Mouse (Mus musculus): Measurements from ENCODE around the gene Rnf213. TPM values are rescaled to one million over a fixed set of nuclear protein-coding genes. Genes with fewer than 3 reads are reported as not detected.
A peak's percentile ranks its signal among the peaks of the same experiment; 100 is the strongest.

Rnf213 gene
- polyA plus RNA-seq, 1 experiment = 8.6 TPM

DNA sequence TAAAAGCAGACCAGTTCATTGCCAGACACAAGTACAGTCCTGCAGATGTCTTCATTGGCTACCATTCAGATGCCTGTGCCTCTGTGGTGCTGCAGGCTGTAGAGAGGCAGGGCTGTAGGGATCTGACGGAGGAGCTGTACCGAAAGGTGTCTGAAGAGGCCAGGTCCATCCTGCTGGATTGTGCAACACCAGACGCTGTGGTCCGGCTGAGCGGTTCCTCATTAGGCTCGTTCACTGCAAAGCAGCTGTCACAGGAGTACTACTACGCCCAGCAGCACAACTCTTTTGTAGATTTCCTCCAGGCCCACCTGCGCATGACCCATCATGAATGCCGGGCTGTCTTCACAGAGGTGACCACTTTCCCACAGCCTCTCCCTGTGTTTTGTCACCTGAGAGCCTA, 50.5 kb downstream of the Rnf213 start:
- H3K4me3 ChIP-seq (ENCODE audit: insufficient read depth, low read depth, low read length) = no peak overlapping the region
- H3K4me1 ChIP-seq (ENCODE audit: control insufficient read depth, insufficient read depth, insufficient read length, low read length) = no peaks in the 10 kb centered on the region
- no peak overlapping the region for H3K27ac ChIP-seq (replicated peaks; ENCODE audit: low read depth, low read length)

DNA sequence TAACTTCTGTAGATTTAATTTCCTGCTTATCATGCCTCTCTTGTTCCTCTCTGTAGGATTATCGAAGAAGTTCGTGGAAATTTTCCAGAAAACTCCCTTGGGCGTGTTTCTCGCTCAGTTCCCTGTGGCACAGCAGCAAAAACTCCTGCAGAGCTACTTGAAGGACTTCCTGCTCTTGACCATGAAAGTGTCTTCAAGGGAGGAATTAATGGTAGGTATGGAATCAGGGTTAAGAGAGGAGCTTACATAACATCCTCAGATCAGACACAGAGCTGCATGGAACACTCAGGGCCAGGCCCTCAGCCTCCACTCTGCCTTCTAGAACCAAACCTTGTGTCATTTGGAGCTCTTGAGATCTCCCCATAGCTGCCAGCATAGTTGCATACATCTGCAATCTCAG, 63.2 kb downstream of the Rnf213 start:
- H3K4me1 ChIP-seq (ENCODE audit: control insufficient read depth, insufficient read depth, insufficient read length, low read length) = no peaks in the 10 kb centered on the region
- no peak overlapping the region for H3K4me3 ChIP-seq (ENCODE audit: insufficient read depth, low read depth, low read length)
- no peak overlapping the region for H3K27ac ChIP-seq (replicated peaks; ENCODE audit: low read depth, low read length)

DNA sequence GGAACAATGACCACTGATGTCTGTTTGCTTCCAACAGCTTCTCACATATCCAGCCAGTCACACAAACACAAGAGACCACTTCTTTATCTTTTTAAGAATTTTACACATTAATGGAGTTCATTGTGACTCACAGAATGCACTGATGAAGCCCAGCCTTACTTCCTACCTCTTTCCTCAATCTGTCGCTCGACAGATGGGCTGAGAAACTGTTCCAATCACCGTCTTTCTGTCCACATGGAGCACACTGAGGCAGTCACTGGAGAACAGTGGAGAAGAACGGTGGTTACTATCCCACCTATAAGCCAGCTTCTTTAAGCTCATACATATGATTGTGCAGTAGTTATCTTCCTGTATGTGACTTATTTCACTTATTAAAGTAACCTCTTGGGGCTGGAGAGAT, 85.0 kb downstream of the Rnf213 start:
- Histone ChIP-seq H3K4me1 (ENCODE audit: control insufficient read depth, insufficient read depth, insufficient read length, low read length) (no peaks in the 10 kb centered on the region), H3K27ac (replicated peaks; ENCODE audit: low read depth, low read length) (no peak overlapping the region), H3K4me3 (ENCODE audit: insufficient read depth, low read depth, low read length) (no peak overlapping the region)

DNA sequence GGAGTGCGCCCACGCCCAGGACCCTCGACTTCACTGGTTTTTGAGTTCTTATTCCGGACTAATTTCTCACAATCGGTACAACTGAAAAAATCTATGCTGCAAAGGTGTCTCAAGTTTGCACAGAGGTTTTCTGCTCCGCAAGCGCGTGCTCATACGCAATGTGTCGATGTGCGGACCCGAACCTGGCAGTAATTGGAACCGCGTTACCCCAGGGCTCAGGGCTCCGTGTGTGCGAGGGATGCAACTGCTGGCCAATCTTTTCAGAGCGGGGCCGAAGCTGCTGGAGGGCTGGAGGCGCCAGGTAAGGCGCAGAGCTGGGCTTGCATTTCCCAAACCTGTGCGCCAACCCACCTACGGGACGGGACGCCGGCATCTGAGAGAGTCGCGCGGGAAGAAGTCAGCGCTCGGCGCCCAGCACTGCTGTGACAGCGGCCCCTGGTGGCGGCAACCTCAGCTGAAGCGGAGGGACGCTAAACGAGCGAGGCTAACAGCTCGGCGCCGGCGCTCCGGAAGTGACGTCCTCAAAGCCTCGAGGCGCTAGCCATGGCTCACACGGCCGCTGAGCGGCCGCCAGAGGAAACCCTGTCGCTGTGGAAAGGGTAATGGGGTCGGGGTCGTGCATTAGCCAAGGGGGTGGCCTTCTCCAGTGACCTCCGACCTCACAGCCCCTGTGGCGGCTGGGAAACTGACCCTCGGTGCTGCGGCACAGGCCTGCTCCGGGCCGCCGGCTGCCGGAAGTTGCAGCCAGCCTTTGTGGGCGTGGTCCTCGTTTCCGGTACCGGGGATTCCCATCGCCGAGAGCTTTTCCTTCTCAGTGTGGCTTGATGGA, 98.2 kb downstream of the Rnf213 start, which contains the start of gene Endov:
TSS of gene Endov (plus strand) at position 487 of the 829 bp plus-strand sequence.
- Histone ChIP-seq H3K4me1 (ENCODE audit: control insufficient read depth, insufficient read depth, insufficient read length, low read length) (no peaks in the 10 kb centered on the region), H3K27ac (replicated peaks; ENCODE audit: low read depth, low read length) (peak within 1 kb of the TSS; percentile 95), H3K4me3 (ENCODE audit: insufficient read depth, low read depth, low read length) (peak within 1 kb of the TSS; percentile 87)

DNA sequence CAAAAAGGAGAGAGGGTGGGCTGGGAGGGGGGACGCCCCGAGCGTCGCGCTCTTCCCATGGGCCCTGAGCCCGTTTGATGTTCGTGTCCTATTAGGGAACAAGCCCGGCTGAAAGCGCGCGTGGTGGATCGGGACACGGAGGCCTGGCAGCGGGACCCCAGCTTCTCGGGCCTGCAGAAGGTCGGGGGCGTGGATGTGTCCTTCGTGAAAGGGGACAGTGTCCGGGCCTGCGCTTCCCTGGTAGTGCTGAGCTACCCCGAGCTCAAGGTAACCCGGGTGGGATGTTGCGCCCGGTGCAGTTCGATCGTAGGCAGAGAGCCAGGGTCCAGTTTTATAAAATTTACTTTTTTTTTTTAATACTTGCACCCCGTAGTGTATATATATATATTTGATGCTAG, 98.8 kb downstream of the Rnf213 start:
- peak overlapping the region; percentile 87 for H3K4me3 ChIP-seq (ENCODE audit: insufficient read depth, low read depth, low read length)
- H3K4me1 ChIP-seq (ENCODE audit: control insufficient read depth, insufficient read depth, insufficient read length, low read length) = no peaks in the 10 kb centered on the region
- peak overlapping the region; percentile 33; the same call in 1 of the 2 replicates for H3K27ac ChIP-seq (replicated peaks; ENCODE audit: low read depth, low read length)

DNA sequence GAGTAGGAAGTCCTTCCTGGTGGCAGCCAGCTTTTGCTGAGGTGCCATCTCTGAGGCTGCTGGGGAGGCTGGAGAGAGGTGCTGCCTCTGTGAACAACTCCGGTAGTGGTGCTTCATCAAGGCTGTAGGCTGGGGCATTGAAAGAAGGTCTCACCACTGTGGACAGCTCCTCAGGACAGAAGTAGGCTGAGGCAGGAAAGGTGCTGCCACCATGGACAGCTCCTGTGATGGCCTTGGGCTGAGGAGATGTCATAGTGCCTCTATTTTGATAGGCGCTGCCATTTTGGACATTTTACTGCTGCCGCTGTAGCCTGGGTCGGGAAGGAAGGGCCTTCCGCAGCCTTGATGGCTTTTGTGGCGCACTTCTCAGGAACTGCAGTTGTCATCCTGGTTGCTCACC, 99.9 kb downstream of the Rnf213 start:
- H3K4me1 ChIP-seq (ENCODE audit: control insufficient read depth, insufficient read depth, insufficient read length, low read length) = no peaks in the 10 kb centered on the region
- H3K27ac ChIP-seq (replicated peaks; ENCODE audit: low read depth, low read length) = no peak overlapping the region
- no peak overlapping the region for H3K4me3 ChIP-seq (ENCODE audit: insufficient read depth, low read depth, low read length)

DNA sequence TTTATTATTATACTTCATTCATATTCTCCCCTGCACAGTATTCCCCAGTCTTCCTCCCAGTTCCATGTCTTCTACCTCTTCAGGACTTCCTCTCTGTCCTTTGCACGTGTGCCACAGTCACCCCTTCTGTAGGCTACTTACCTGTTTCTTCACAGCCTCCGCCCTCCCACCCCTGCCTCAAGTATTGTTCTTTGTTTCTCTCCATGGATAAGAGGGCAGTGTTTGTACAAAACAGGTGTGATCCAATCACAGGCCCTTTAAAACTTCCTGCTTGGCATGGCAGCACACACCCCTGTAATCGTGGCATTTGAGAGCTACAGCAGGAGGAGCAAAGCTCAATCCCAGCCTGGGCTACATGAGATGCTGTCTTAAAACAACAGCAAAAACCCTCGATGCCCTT, 100.6 kb downstream of the Rnf213 start:
- Histone ChIP-seq H3K27ac (replicated peaks; ENCODE audit: low read depth, low read length) (no peak overlapping the region), H3K4me1 (ENCODE audit: control insufficient read depth, insufficient read depth, insufficient read length, low read length) (no peaks in the 10 kb centered on the region), H3K4me3 (ENCODE audit: insufficient read depth, low read depth, low read length) (no peak overlapping the region)

DNA sequence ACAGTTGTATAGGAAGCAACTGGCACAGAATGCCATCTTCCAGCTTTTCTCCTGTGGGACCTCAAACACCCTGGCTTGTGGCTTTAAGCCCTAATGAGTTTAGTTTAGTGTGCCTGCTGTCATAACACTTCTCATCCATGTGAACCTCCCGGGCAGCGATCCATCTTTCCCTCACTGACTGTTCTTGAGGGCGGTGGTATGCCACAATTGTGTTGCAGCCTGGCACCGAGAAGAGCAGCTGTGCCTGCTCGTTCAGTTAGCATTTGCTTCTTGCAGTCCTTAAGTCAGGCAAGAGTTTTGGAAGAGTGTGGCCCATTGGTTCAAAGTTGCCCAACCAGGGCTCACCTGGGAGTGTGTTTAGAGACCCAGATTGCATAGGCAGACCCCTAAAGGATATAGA, 103.2 kb downstream of the Rnf213 start:
- H3K27ac ChIP-seq (replicated peaks; ENCODE audit: low read depth, low read length) = no peak overlapping the region
- H3K4me1 ChIP-seq (ENCODE audit: control insufficient read depth, insufficient read depth, insufficient read length, low read length) = no peaks in the 10 kb centered on the region
- H3K4me3 ChIP-seq (ENCODE audit: insufficient read depth, low read depth, low read length) = no peak overlapping the region

DNA sequence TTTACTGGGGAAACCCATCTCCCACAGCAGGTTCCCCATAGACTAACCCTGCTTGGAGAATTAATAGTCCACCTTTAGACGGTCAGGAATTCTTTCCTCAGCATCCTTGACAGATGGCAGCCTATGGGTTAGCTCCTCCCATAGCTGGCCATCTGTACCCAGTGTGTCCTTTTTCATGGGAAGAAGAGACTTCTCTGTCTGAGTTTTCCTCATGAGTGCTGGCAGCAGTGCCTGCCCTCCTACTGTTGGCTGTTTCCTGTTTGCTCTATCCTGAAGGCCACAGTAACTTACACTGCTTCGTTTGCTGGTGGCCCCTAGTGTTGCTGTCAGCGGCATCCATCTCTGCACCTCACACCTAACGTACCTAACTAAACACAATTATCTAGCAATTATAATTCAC, 104.6 kb downstream of the Rnf213 start:
- no peak overlapping the region for H3K4me3 ChIP-seq (ENCODE audit: insufficient read depth, low read depth, low read length)
- H3K4me1 ChIP-seq (ENCODE audit: control insufficient read depth, insufficient read depth, insufficient read length, low read length) = no peaks in the 10 kb centered on the region
- H3K27ac ChIP-seq (replicated peaks; ENCODE audit: low read depth, low read length) = no peak overlapping the region

DNA sequence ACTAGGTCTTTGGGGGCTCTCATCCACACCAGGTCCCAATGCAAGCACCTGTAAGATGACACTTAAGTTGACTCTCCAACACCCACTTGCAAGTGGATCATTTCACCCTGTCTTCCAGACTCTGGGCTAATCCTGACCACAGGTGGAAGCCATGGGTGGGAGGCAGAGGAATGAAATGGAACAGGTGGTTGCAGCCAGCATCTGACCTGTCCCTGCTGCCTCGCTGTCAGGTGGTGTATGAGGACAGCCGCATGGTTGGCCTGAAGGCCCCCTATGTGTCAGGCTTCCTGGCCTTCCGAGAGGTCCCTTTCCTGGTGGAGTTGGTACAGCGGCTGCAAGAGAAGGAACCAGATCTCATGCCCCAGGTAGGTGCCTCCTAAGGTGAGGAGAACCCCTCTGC, 106.4 kb downstream of the Rnf213 start:
- Histone ChIP-seq H3K4me3 (ENCODE audit: insufficient read depth, low read depth, low read length) (no peak overlapping the region), H3K4me1 (ENCODE audit: control insufficient read depth, insufficient read depth, insufficient read length, low read length) (no peaks in the 10 kb centered on the region), H3K27ac (replicated peaks; ENCODE audit: low read depth, low read length) (no peak overlapping the region)

DNA sequence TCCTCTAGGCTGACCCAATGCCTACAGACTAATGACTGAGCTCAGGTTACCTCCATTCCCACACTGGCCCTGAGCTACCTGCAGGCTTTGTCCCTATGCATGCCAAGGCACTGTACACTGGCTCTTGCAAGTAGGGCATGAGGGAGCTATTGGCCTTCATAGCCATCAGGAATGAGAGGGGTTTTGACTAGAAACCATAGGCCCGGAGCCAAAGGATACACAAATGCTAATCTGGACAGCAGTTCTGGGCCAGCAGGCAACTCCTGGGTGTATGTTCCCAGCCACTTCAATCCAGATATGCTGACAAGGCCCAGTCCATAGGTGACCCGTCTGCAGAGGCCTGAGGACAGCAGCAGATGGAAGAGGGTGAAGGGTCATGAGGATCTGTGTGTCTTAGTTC, 107.1 kb downstream of the Rnf213 start:
- no peaks in the 10 kb centered on the region for H3K4me1 ChIP-seq (ENCODE audit: control insufficient read depth, insufficient read depth, insufficient read length, low read length)
- H3K4me3 ChIP-seq (ENCODE audit: insufficient read depth, low read depth, low read length) = no peak overlapping the region
- no peak overlapping the region for H3K27ac ChIP-seq (replicated peaks; ENCODE audit: low read depth, low read length)

DNA sequence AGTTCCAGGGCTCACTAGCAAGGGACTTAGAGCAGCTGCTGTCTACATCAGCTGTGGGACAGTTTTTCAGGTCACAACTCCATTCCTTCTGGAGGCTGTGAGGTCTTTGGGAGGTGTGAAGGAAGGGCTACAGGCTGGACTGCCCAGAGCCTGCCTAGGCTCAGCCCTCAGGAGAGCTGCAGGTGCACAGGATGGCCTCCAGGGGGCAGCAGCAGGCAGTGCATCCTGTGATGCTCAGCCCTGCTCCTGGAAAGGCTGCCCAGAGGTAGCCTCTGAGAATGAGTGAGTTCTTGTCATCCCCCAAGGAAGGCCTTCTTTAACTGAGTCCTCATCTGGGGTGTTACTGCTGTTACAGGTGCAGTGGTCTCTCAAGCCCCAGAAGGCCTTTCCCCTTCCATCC, 110.8 kb downstream of the Rnf213 start:
- Histone ChIP-seq H3K27ac (replicated peaks; ENCODE audit: low read depth, low read length) (no peak overlapping the region), H3K4me1 (ENCODE audit: control insufficient read depth, insufficient read depth, insufficient read length, low read length) (no peaks in the 10 kb centered on the region), H3K4me3 (ENCODE audit: insufficient read depth, low read depth, low read length) (no peak overlapping the region)

DNA sequence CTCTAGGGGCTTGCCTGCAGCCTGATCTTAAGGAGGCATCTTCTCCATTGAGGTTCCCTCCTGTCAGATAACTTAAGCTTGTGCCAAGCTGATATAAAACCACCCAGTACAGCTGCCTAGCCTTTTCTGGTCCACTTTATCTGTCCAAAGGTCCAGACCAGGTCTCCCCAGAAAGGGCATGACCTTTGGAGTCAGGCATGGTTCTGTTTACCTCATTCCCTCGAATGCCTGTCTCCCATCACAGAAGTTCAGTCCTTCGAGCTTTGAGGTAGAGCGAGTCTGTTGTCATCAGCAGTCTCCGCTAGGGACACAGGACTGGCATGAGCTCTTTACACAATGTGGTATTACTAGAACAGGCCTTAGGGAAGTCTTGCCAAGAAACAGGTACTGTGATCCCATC, 113.5 kb downstream of the Rnf213 start:
- H3K27ac ChIP-seq (replicated peaks; ENCODE audit: low read depth, low read length) = no peak overlapping the region
- no peak overlapping the region for H3K4me3 ChIP-seq (ENCODE audit: insufficient read depth, low read depth, low read length)
- no peaks in the 10 kb centered on the region for H3K4me1 ChIP-seq (ENCODE audit: control insufficient read depth, insufficient read depth, insufficient read length, low read length)

DNA sequence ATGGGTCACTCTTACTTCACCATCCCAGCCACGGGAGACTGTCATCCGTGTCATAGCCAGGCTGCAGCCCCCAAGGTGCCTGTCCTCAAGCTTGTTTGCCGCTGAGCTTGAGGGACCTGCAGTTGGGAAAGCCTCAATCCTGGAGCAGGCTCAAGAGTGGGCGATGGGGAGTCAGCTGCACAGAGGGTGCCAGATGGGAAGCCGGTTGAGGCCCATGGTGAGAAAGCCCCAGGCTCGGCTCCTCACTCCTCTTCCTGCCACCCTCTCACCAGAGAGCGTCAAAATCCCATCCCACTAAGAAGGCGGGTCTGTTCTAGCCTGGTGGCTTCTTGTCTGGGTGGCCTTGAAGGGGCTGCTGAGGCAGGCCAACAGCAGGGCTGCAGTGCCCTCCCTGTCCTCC, 114.9 kb downstream of the Rnf213 start:
- Histone ChIP-seq H3K4me1 (ENCODE audit: control insufficient read depth, insufficient read depth, insufficient read length, low read length) (no peaks in the 10 kb centered on the region), H3K27ac (replicated peaks; ENCODE audit: low read depth, low read length) (no peak overlapping the region), H3K4me3 (ENCODE audit: insufficient read depth, low read depth, low read length) (no peak overlapping the region)

DNA sequence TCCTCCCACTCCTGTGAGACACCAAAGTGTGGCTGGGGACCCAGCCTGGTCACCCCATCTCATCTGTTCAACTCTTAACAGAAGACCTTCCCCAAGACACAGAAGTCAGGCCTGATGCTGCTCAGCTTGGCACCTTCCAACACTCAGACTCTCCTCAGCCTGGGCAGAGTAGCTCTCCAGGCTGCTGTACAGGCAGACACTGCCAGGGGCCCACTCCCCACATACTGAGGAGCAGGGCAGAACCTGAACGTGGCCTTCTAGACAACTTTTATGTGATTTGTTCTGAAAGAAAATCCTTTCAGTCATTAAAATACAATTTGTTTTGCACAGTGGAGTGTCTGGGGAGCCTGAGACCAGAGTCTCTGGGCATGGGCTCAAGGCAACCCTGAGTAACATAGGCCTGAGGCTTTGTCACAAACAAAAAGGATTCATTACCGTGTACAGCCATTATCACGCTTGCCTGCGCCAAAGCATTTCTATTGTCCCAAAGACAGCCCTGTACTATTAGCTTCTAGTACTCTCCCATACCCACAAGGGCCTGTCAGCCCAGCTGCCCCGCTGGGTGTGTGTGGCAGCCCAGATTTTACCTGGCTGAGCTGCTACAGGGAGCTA, 116.4 kb downstream of the Rnf213 start:
- Histone ChIP-seq H3K4me1 (ENCODE audit: control insufficient read depth, insufficient read depth, insufficient read length, low read length) (no peaks in the 10 kb centered on the region), H3K27ac (replicated peaks; ENCODE audit: low read depth, low read length) (no peak overlapping the region), H3K4me3 (ENCODE audit: insufficient read depth, low read depth, low read length) (no peak overlapping the region)

DNA sequence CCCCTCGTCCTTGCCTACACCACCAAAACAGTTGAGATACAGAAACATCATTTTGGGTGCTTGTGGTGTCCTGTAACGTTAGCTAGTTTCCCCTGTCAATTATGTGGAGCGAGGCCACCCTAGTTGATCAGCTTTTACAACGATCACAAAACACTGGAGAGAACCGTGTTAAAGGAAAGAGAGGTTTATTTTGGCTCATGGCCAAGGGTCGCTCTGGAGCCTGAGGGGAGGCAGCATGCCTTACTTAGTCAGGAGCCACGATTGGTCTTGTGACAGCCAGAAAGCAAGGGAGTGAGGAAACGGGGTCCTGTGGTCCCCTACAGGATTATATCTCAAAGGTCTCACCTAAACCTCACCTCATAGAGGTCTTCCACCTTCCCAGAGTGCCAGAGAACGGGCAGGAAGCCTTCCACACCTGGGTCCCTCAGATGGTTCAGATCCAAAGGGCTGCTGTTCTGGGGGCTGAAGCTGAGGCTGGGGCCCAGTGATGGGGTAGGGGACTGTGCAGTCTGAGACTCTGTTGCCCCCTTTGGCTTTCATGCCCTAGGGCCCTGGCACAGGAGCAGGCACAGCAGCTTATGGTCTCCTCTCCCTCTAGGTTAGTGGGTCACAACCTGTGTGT, 120.2 kb downstream of the Rnf213 start:
- Histone ChIP-seq H3K4me3 (ENCODE audit: insufficient read depth, low read depth, low read length) (no peak overlapping the region), H3K27ac (replicated peaks; ENCODE audit: low read depth, low read length) (no peak overlapping the region), H3K4me1 (ENCODE audit: control insufficient read depth, insufficient read depth, insufficient read length, low read length) (no peaks in the 10 kb centered on the region)

Measured in brown adipose tissue, adult 24 weeks (tissue).